Mouse (Mus musculus) hindbrain, embryonic 14.5 days (tissue): ENCODE data around the gene Cdc42se2. TPM values are rescaled to one million over a fixed set of nuclear protein-coding genes. Genes with fewer than 3 reads are reported as not detected.
A peak's percentile ranks its signal among the peaks of the same experiment; 100 is the strongest.

ENCODE experiments used
- ATAC-seq: fragments of 200-750 bp; cut with Nextera tagmentation; 2 replicates; pipeline ENCODE4 v1.8.0; 2017; ENCODE audit warnings: moderate number of reproducible peaks, mild to moderate bottlenecking, moderate TSS enrichment, moderate library complexity; ENCODE audit not compliant: low FRiP score
- DNase-seq: peaks from one replicate; pipeline ENCODE4 v3.0.0-alpha.2; 2015; ENCODE audit warnings: low spot score
- H3K27ac ChIP-seq: fragments of 300-500 bp; sonication (generic); 2 replicates; pipeline ENCODE4 v1.5.1; 2014; ENCODE audit warnings: mild to moderate bottlenecking, moderate library complexity
- H3K27me3 ChIP-seq: fragments of 300-500 bp; sonication (generic); 2 replicates; pipeline ENCODE4 v1.6.1; 2014; ENCODE audit warnings: mild to moderate bottlenecking, low read length, mixed read lengths; ENCODE audit not compliant: control insufficient read depth, insufficient read depth
- H3K36me3 ChIP-seq: fragments of 300-500 bp; sonication (generic); replicated peaks from 2 replicates; pipeline ENCODE4 v1.6.1; 2014; ENCODE audit not compliant: control insufficient read depth, insufficient read depth
- H3K4me1 ChIP-seq: fragments of 300-500 bp; sonication (generic); replicated peaks from 2 replicates; pipeline ENCODE4 v1.6.1; 2014; ENCODE audit warnings: antibody characterized with exemption, low read length, mixed read lengths; ENCODE audit not compliant: control insufficient read depth, insufficient read depth
- H3K4me2 ChIP-seq: fragments of 300-500 bp; sonication (generic); replicated peaks from 2 replicates; pipeline ENCODE4 v1.6.1; 2014; ENCODE audit warnings: mild to moderate bottlenecking, moderate library complexity
- H3K4me3 ChIP-seq: fragments of 300-500 bp; sonication (generic); replicated peaks from 2 replicates; pipeline ENCODE4 v1.5.1; 2014; ENCODE audit warnings: mild to moderate bottlenecking, low read length
- H3K9ac ChIP-seq: fragments of 300-500 bp; sonication (generic); 2 replicates; pipeline ENCODE4 v1.6.1; 2014
- H3K9me3 ChIP-seq: fragments of 300-500 bp; sonication (generic); 2 replicates; pipeline ENCODE4 v1.6.1; 2016; ENCODE audit warnings: low read length; ENCODE audit not compliant: control insufficient read depth
- WGBS: fragments of 180-500 bp; shearing (Covaris S2); extraction: QIAGEN DNeasy Blood & Tissue Kit; methylation state at CpG from one replicate; pipeline ENCODE4 v1.1.7; 2014; 5-methylcytosine and 5-hydroxymethylcytosine counted together
- polyA plus RNA-seq: library from polyadenylated mRNA; unstranded; fragments of >200 nt; fragmentation: Nextera tagmentation; extraction: Ambion mirVana; gene quantifications from 2 replicates; pipeline ENCODE4 v1.2.1, GENCODE M21; 2014

Gene Cdc42se2
- polyA plus RNA-seq, 1 experiment from 2014 or later: 147 TPM

- peaks cover 15% of the 10 kb centered on the region for H3K4me1 ChIP-seq
- H3K36me3 ChIP-seq: no peaks in the 10 kb centered on the region
- H3K27ac ChIP-seq: no peak overlapping the region
- H3K9ac ChIP-seq: no peak overlapping the region
- no peak for DNase-seq
- H3K27me3 ChIP-seq: no peaks in the 10 kb centered on the region
- H3K4me2 ChIP-seq: no peak overlapping the region
- no peak overlapping the region for H3K4me3 ChIP-seq
- no peaks in the 10 kb centered on the region for H3K9me3 ChIP-seq
- no peak for ATAC-seq
Observed at GRCm38 (mm10) chr11:54771549-54771948, 15.9 kb downstream of the Cdc42se2 start.

- Histone ChIP-seq H3K27me3 (no peaks in the 10 kb centered on the region), H3K4me2 (no peak overlapping the region), H3K4me3 (no peak overlapping the region), H3K9me3 (no peaks in the 10 kb centered on the region), H3K9ac (no peak overlapping the region), H3K36me3 (no peaks in the 10 kb centered on the region), H3K4me1 (peaks cover 8% of the 10 kb centered on the region; the same call in 1 of the 2 replicates), H3K27ac (no peak overlapping the region)
- 88% methylated on average over 5 of the region's 5 CpGs for WGBS
- DNase-seq: no peak
- ATAC-seq: no peak
Observed at GRCm38 (mm10) chr11:54769843-54770242, 17.6 kb downstream of the Cdc42se2 start.

DNA sequence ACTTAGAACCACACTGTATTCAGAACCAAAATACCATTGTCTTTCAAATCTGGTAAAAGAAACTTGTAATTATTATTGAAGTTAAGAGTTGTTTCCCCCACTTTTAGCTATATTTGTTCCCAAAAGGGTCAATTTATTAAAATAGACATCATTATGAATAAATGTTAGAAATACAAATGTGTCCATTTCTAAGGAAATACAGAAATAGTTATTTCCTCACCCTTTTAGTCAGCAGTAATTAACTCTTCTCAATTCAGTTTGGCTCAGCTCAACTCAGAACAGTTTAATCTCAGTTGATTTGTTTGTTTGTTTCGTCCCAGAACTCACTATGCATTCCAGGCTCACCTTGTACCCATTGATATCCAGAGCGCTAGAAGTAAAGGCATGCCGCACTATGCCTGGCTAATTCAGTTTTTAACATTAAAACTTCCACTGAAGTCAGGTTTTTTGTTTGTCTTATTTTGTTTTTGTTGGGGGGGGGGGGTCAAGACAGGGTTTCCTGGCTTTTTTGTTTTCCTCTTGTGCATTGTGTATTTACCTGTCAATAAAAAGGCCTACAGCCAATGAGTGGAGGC is 19.3 kb downstream of the Cdc42se2 start:
- Histone ChIP-seq H3K9me3 (no peaks in the 10 kb centered on the region), H3K36me3 (no peaks in the 10 kb centered on the region), H3K9ac (no peak overlapping the region), H3K27me3 (no peaks in the 10 kb centered on the region), H3K4me2 (no peak overlapping the region), H3K27ac (no peak overlapping the region), H3K4me1 (peaks cover 8% of the 10 kb centered on the region; the same call in 1 of the 2 replicates), H3K4me3 (no peak overlapping the region)
- no peak for ATAC-seq
- no peak for DNase-seq
- 81% methylated on average over 3 of the region's 3 CpGs for WGBS

DNA sequence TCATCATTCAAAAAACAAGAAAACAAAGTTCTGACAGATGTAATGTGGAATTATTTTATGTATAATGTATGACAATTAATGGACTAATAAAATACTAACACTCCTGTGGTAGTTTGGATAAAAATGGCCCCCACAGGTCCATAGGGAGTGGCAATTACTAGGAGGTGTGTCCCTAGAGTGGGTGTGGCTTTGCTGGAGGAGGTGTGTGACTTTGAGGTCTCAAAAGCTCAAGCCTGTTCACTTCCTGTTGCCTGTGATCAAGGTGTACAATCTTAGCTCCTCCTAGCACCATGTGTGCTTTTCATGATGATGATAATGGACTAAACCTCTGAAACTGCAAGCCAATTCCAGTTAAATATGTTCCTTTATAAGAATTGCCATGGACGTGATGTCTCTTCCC is 22.7 kb downstream of the Cdc42se2 start:
- Histone ChIP-seq H3K36me3 (no peaks in the 10 kb centered on the region), H3K4me1 (peaks cover 9% of the 10 kb centered on the region; the same call in 1 of the 2 replicates), H3K9ac (no peak overlapping the region), H3K27me3 (no peaks in the 10 kb centered on the region), H3K4me2 (no peak overlapping the region), H3K27ac (no peak overlapping the region), H3K4me3 (no peak overlapping the region), H3K9me3 (no peaks in the 10 kb centered on the region)
- WGBS: 81% methylated on average over 1 of the region's 1 CpGs
- ATAC-seq: no peak
- no peak for DNase-seq

GRCm38 (mm10) chr11:54764026-54764425 is 23.4 kb downstream of the Cdc42se2 start:
- Histone ChIP-seq H3K4me2 (no peak overlapping the region), H3K4me1 (peaks cover 9% of the 10 kb centered on the region; the same call in 1 of the 2 replicates), H3K36me3 (no peaks in the 10 kb centered on the region), H3K27me3 (no peaks in the 10 kb centered on the region), H3K9ac (no peak overlapping the region), H3K9me3 (no peaks in the 10 kb centered on the region), H3K27ac (no peak overlapping the region), H3K4me3 (no peak overlapping the region)
- ATAC-seq (no peak), DNase-seq (no peak)
- 72% methylated on average over 3 of the region's 3 CpGs for WGBS

- ATAC-seq (no peak), DNase-seq (no peak)
Observed at GRCm38 (mm10) chr11:54762735-54763134, 24.7 kb downstream of the Cdc42se2 start.

GRCm38 (mm10) chr11:54757993-54758392 is 29.5 kb downstream of the Cdc42se2 start:
- DNase-seq (no peak), ATAC-seq (no peak)
- Histone ChIP-seq H3K4me2 (no peak overlapping the region), H3K4me3 (no peak overlapping the region), H3K27ac (peak overlapping the region; percentile 38; the same call in 1 of the 2 replicates), H3K36me3 (peaks cover 3% of the 10 kb centered on the region; the same call in 1 of the 2 replicates), H3K9ac (no peak overlapping the region), H3K27me3 (no peaks in the 10 kb centered on the region), H3K4me1 (peaks cover 41% of the 10 kb centered on the region), H3K9me3 (no peaks in the 10 kb centered on the region)
- 20% methylated on average over 1 of the region's 1 CpGs for WGBS

More at GRCm38 (mm10) chr11:54762735-54763134, 24.7 kb downstream of the Cdc42se2 start:
- peaks cover 12% of the 10 kb centered on the region for H3K4me1 ChIP-seq
- no peak overlapping the region for H3K4me3 ChIP-seq
- H3K9ac ChIP-seq: no peak overlapping the region
- WGBS: 94% methylated on average over 5 of the region's 5 CpGs
- H3K36me3 ChIP-seq: no peaks in the 10 kb centered on the region
- no peak overlapping the region for H3K4me2 ChIP-seq
- H3K27ac ChIP-seq: no peak overlapping the region
- no peaks in the 10 kb centered on the region for H3K27me3 ChIP-seq
- H3K9me3 ChIP-seq: no peaks in the 10 kb centered on the region

DNA sequence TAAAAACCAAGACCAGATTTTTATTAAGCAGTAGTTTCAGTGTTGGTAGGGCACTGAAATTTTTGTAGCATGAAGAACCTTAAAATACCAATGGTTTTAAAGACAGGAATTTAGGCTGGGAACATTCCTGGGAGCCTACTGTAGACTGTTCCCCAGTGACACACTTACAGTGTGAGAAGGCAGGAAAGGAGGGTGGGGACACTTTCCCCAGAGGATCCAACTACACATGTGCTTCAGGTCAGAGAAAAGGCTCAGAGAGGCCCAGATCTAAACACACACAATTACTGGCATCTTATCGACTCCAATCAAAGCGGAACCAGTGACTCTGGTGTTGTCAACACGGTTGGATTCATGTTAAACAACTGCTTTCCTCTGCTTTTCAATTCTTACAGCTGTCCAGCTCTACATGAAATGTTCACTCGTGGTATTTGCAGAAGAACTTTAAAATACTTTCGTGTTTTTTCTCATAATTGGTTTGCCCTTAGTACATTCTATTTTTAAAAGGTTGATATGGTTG is 32.3 kb downstream of the Cdc42se2 start:
- Histone ChIP-seq H3K9ac (no peak overlapping the region), H3K4me2 (peak overlapping the region; percentile 41; the same call in 1 of the 2 replicates), H3K27ac (peak overlapping the region; percentile 90), H3K27me3 (no peaks in the 10 kb centered on the region), H3K4me3 (no peak overlapping the region), H3K36me3 (peaks cover 6% of the 10 kb centered on the region; the same call in 1 of the 2 replicates), H3K9me3 (no peaks in the 10 kb centered on the region), H3K4me1 (peaks cover 38% of the 10 kb centered on the region)
- 29% methylated on average over 5 of the region's 5 CpGs for WGBS
- ATAC-seq (no peak), DNase-seq (no peak)

- Histone ChIP-seq H3K4me2 (peak overlapping the region; percentile 41), H3K4me1 (peaks cover 38% of the 10 kb centered on the region), H3K4me3 (no peak overlapping the region), H3K9ac (peak overlapping the region; percentile 26), H3K36me3 (peaks cover 10% of the 10 kb centered on the region), H3K27ac (peak overlapping the region; percentile 90), H3K9me3 (no peaks in the 10 kb centered on the region), H3K27me3 (no peaks in the 10 kb centered on the region)
- peak; percentile 86 for ATAC-seq
- peak; percentile 86 for DNase-seq
- 9% methylated on average over 10 of the region's 10 CpGs for WGBS
Observed at GRCm38 (mm10) chr11:54754301-54755147, 33.0 kb downstream of the Cdc42se2 start.
